Mouse (Mus musculus) liver, embryonic 15.5 days (tissue): ENCODE measurements around the gene Bach2. TPM values are rescaled to one million over a fixed set of nuclear protein-coding genes. Genes with fewer than 3 reads are reported as not detected.

Source experiments
- ATAC-seq: fragments of 200-750 bp; cut with Nextera tagmentation; 2 replicates; pipeline ENCODE4 v1.8.0; 2017; ENCODE audit warnings: moderate number of reproducible peaks, mild to moderate bottlenecking, moderate library complexity; ENCODE audit not compliant: insufficient read depth
- H3K27ac ChIP-seq: fragments of 300-500 bp; sonication (generic); replicated peaks from 2 replicates; pipeline ENCODE4 v1.5.1; 2015; ENCODE audit warnings: mild to moderate bottlenecking, inconsistent platforms
- H3K27me3 ChIP-seq: fragments of 300-500 bp; sonication (generic); 2 replicates; pipeline ENCODE4 v1.6.1; 2015; ENCODE audit warnings: mild to moderate bottlenecking, inconsistent platforms
- H3K36me3 ChIP-seq: fragments of 300-500 bp; sonication (generic); replicated peaks from 2 replicates; pipeline ENCODE4 v1.6.1; 2015; ENCODE audit warnings: moderate library complexity, mild to moderate bottlenecking, inconsistent platforms
- H3K4me1 ChIP-seq: fragments of 300-500 bp; sonication (generic); replicated peaks from 2 replicates; pipeline ENCODE4 v1.6.1; 2015; ENCODE audit warnings: inconsistent platforms
- H3K4me2 ChIP-seq: fragments of 300-500 bp; sonication (generic); 2 replicates; pipeline ENCODE4 v1.6.1; 2015; ENCODE audit warnings: moderate library complexity, mild to moderate bottlenecking, inconsistent platforms
- H3K4me3 ChIP-seq: fragments of 300-500 bp; sonication (generic); replicated peaks from 2 replicates; pipeline ENCODE4 v1.5.1; 2015; ENCODE audit warnings: mild to moderate bottlenecking, inconsistent platforms
- H3K9ac ChIP-seq: fragments of 300-500 bp; sonication (generic); 2 replicates; pipeline ENCODE4 v1.6.1; 2015; ENCODE audit warnings: moderate library complexity, mild to moderate bottlenecking, inconsistent platforms
- H3K9me3 ChIP-seq: fragments of 300-500 bp; sonication (generic); replicated peaks from 2 replicates; pipeline ENCODE4 v1.6.1; 2016; ENCODE audit warnings: inconsistent platforms
- WGBS: fragments of 180-500 bp; shearing (Covaris S2); methylation state at CpG from one replicate; pipeline ENCODE4 v1.1.7; 2015; ENCODE audit warnings: mixed read lengths; ENCODE audit not compliant: insufficient replicate concordance; 5-methylcytosine and 5-hydroxymethylcytosine counted together
- polyA plus RNA-seq: library from polyadenylated mRNA; unstranded; fragments of >200 nt; fragmentation: Nextera tagmentation; extraction: Ambion mirVana; gene quantifications from 2 replicates; pipeline ENCODE4 v1.2.1, GENCODE M21; 2015

Bach2 gene
- polyA plus RNA-seq, 1 experiment from 2014 or later: 1.6 TPM

DNA sequence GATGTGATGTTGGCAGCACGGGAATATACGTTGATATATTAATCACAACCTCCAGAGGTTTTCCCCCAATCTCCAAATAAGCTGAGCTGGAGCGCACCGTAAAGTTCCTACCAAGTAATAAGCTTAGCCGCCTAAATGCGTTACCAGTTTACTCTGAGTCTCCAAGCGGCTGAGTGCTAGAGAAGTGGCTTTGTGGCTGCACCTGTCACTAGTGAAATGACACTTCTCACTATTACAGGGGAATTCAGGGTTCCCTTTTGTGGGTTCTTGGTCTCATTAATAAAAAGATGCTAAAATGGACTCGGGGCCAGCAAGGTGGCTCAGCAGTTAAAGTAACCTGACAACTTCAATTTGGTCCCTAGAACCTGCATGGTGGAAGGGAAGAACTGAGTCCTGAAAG, 183.0 kb downstream of the Bach2 start:
- no peak for ATAC-seq
- WGBS: 75% methylated on average over 8 of the region's 8 CpGs
- Histone ChIP-seq H3K9ac (no peak overlapping the region), H3K9me3 (no peaks in the 10 kb centered on the region), H3K4me1 (no peaks in the 10 kb centered on the region), H3K36me3 (no peaks in the 10 kb centered on the region), H3K4me3 (no peak overlapping the region), H3K4me2 (no peak overlapping the region), H3K27ac (no peak overlapping the region), H3K27me3 (no peaks in the 10 kb centered on the region)

DNA sequence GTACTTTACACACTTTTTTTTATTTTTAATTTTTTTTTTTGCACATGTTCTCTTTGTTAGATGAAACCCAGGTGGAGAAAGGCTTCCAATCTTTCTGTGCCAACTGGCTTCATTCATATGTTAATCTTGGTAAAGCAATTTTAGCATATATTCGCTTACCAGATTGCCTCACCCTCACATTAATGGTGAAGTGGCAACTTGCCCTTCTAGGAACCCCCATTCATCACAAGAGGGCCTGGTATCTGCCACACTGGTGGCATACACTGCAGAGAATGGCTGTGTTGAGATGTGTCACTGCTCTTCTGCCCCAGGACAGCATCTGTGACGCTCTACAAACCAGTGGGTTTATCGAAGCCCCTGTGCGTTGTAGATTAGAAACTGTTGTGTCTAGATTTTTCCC, 183.8 kb downstream of the Bach2 start:
- no peak for ATAC-seq
- no peak overlapping the region for H3K4me2 ChIP-seq
- H3K4me1 ChIP-seq: no peaks in the 10 kb centered on the region
- H3K9ac ChIP-seq: no peak overlapping the region
- no peaks in the 10 kb centered on the region for H3K27me3 ChIP-seq
- no peak overlapping the region for H3K4me3 ChIP-seq
- H3K9me3 ChIP-seq: no peaks in the 10 kb centered on the region
- WGBS: 74% methylated on average over 4 of the region's 4 CpGs
- no peak overlapping the region for H3K27ac ChIP-seq
- no peaks in the 10 kb centered on the region for H3K36me3 ChIP-seq

DNA sequence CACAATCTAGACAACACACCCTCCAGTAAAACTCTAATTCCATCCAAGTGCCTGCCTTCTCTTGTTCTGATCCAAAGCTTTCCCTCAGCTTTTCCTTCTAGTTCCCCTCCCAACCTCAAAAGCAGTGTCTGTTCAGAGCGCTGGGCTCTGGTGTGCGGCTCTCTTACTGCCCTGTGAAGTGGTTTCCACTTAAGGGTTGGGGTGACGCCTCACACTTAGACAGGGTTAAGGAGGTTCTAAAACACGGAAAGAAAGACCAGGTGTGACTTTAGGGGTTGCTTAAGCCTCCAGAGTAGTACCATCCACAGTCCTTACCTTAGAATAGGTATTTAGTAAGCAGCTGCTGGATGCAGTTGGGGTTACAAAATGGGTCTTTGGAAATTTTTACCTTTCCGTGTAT, 185.1 kb downstream of the Bach2 start:
- Histone ChIP-seq H3K4me2 (no peak overlapping the region), H3K27me3 (no peaks in the 10 kb centered on the region), H3K36me3 (no peaks in the 10 kb centered on the region), H3K9me3 (no peaks in the 10 kb centered on the region), H3K9ac (no peak overlapping the region), H3K4me3 (no peak overlapping the region), H3K27ac (no peak overlapping the region), H3K4me1 (no peaks in the 10 kb centered on the region)
- WGBS: 78% methylated on average over 5 of the region's 5 CpGs
- no peak for ATAC-seq

DNA sequence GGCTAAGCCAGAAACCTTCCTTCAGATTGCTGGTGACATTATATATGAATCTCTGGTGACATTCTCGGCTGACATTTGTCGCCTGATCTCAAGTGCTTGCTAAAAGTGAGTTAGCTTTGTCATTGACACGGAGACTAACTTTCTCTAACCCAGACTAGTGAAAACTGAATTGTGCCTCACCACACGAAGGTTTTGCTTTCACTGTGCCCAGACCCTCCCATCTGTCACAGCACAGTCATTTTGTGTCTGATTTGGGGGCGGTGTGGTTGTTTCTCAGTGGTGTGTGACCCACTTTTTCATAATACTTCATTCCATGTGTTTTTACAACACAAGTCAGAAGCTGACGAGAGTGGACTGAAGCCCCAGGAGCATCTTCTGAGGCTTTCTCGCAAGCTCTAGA, 185.8 kb downstream of the Bach2 start:
- H3K4me2 ChIP-seq: no peak overlapping the region
- no peaks in the 10 kb centered on the region for H3K27me3 ChIP-seq
- no peaks in the 10 kb centered on the region for H3K4me1 ChIP-seq
- 63% methylated on average over 7 of the region's 7 CpGs for WGBS
- H3K9me3 ChIP-seq: no peaks in the 10 kb centered on the region
- H3K36me3 ChIP-seq: no peaks in the 10 kb centered on the region
- H3K9ac ChIP-seq: no peak overlapping the region
- no peak overlapping the region for H3K27ac ChIP-seq
- H3K4me3 ChIP-seq: no peak overlapping the region
- no peak for ATAC-seq

DNA sequence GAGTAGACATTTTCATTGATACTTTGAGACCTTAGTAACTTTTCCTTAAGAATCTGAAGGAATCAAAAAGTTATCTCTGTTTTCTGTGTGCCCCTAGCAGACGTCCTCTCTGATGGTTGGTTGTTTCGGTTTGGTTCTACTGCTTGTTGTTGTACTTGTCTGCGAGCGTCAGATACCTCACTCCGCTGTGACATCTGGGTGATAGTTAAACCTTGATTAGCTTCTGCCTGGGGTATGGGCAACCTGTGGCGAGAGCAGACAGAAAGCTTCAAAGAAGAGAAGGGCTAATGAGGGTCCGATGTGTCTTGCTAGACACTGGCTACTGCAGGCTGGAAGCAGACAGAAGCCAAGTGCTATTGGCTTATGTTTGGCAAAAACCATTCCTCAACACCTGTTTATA, 186.5 kb downstream of the Bach2 start:
- no peak overlapping the region for H3K9ac ChIP-seq
- no peak overlapping the region for H3K27ac ChIP-seq
- H3K4me2 ChIP-seq: no peak overlapping the region
- H3K36me3 ChIP-seq: no peaks in the 10 kb centered on the region
- no peak overlapping the region for H3K4me3 ChIP-seq
- ATAC-seq: no peak
- no peaks in the 10 kb centered on the region for H3K4me1 ChIP-seq
- WGBS: 68% methylated on average over 7 of the region's 7 CpGs
- no peaks in the 10 kb centered on the region for H3K27me3 ChIP-seq
- no peaks in the 10 kb centered on the region for H3K9me3 ChIP-seq

DNA sequence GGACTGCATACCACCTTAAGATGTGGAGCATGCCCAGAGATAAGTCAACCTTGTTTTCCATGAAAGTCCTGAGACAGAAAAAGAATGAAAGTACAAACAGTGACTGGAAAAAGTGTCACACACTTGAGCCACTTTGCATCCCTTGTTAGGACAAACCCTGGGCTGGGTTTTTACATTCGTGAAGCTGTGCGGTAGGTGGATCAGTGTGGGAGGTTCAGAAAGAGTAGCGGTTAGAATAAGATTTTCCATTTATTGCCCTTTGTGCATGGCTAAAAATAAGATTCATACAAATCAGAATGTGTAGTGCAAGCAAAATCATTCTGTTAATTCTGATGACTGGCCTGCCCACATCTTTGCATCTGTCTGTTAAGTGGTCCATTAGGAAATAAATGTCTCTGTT, 187.0 kb downstream of the Bach2 start:
- no peak for ATAC-seq
- no peaks in the 10 kb centered on the region for H3K27me3 ChIP-seq
- H3K27ac ChIP-seq: no peak overlapping the region
- H3K36me3 ChIP-seq: no peaks in the 10 kb centered on the region
- WGBS: 83% methylated on average over 3 of the region's 3 CpGs
- no peaks in the 10 kb centered on the region for H3K4me1 ChIP-seq
- H3K9me3 ChIP-seq: no peaks in the 10 kb centered on the region
- no peak overlapping the region for H3K9ac ChIP-seq
- H3K4me3 ChIP-seq: no peak overlapping the region
- no peak overlapping the region for H3K4me2 ChIP-seq

DNA sequence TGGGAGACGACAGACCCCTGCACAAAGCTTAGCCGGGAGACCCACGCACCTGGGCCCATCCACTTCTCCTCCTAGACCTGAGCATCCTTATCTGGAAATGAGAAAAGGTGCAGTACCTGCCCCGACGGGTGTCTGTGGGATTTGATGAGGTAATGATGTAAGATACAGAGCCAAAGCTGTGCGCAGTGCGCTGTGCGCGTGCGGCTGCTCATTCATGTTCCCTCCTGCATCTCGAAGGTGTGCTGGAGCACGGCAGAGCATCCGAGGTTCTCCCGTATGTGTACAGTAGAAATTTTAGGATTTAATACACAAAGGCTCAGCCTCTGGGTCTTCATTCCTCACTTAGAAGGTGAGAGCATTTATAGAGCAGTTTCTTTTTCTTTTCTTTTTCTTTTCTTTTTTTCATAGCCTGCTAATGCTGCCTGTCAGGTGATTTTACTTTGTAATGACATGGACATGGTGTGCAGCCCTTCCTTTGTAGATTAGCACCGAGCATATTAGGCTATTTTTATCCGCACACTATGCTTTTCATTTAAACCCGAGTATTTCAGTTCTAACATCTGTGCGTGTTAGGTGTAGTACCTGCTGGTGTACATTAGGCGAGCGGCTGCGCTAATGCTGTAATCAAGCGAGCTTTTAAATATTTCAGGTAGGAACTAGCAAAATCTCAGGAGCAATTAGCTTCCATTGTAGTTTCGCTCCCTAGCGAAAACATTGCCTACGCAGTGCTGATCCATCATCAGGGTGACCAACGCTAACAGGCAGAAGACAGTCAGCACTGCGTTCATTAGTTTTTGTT, 188.4 kb downstream of the Bach2 start:
- no peak overlapping the region for H3K4me2 ChIP-seq
- no peak for ATAC-seq
- no peaks in the 10 kb centered on the region for H3K9me3 ChIP-seq
- H3K4me1 ChIP-seq: no peaks in the 10 kb centered on the region
- H3K9ac ChIP-seq: no peak overlapping the region
- 76% methylated on average over 27 of the region's 27 CpGs for WGBS
- no peaks in the 10 kb centered on the region for H3K36me3 ChIP-seq
- H3K4me3 ChIP-seq: no peak overlapping the region
- H3K27ac ChIP-seq: no peak overlapping the region
- H3K27me3 ChIP-seq: no peaks in the 10 kb centered on the region

DNA sequence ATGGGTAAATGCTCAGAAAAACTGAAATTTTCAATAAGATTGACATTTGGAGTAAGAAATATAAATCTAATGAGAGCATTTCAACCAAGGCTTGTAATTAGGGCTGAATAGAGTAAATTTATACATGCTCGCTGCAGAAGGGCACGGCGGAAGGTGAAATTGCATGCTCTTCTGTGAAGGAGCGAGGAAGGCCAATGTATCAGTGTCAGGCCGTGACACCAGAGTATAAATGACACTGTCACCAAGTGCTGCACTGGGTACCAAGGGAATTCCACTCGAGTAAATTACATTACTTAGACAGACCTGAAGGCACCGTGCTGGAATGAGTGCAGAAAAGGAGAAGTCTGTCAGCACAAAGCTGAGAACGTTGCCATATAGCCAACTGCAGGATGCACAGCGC, 190.1 kb downstream of the Bach2 start:
- H3K9me3 ChIP-seq: no peaks in the 10 kb centered on the region
- no peak for ATAC-seq
- no peak overlapping the region for H3K9ac ChIP-seq
- no peak overlapping the region for H3K4me3 ChIP-seq
- no peaks in the 10 kb centered on the region for H3K4me1 ChIP-seq
- H3K36me3 ChIP-seq: no peaks in the 10 kb centered on the region
- no peaks in the 10 kb centered on the region for H3K27me3 ChIP-seq
- 63% methylated on average over 9 of the region's 9 CpGs for WGBS
- no peak overlapping the region for H3K4me2 ChIP-seq
- H3K27ac ChIP-seq: no peak overlapping the region

DNA sequence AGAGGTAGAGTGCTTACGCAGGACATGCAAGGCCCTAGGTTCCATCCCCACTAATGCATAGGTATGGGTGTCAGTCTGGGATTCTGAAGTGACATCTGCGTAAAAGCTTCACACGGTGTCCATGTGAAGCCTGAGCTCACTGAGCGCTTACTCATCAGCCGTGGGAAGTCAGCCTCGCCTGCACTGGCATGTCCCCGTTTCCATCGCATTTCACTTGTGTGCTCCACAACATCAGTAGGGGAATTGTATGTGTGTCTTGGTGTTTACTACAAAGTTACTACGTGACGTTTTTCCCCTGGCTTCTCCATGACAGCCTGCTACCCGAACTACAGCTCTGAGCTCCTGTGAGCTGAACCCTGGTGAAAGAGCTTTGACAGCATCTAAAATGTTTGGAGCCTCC, 191.5 kb downstream of the Bach2 start:
- H3K27me3 ChIP-seq: no peaks in the 10 kb centered on the region
- H3K9ac ChIP-seq: no peak overlapping the region
- H3K36me3 ChIP-seq: no peaks in the 10 kb centered on the region
- ATAC-seq: no peak
- no peak overlapping the region for H3K4me3 ChIP-seq
- H3K9me3 ChIP-seq: no peaks in the 10 kb centered on the region
- WGBS: 68% methylated on average over 11 of the region's 11 CpGs
- no peak overlapping the region for H3K27ac ChIP-seq
- H3K4me1 ChIP-seq: no peaks in the 10 kb centered on the region
- no peak overlapping the region for H3K4me2 ChIP-seq

DNA sequence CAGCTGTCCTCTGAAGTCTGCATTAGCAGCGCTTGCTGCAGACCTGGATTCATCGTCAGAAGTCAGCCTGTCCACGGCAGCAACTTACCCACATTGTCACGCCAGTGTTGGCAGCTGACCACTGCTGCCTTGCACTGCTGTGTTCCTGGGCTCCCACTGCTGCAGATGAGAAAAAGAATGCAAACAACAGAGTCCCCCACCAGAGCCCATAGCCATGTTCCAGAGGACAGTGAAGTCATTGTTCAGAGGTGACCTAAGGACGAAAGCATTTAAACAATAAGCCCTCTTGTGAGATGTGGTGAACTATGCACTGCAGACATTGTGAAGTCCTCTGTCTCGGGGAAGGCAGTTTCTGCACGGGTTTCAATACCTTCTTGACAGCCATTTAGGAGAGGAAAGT, 192.4 kb downstream of the Bach2 start:
- Histone ChIP-seq H3K9ac (no peak overlapping the region), H3K27me3 (no peaks in the 10 kb centered on the region), H3K9me3 (no peaks in the 10 kb centered on the region), H3K36me3 (no peaks in the 10 kb centered on the region), H3K4me3 (no peak overlapping the region), H3K27ac (no peak overlapping the region), H3K4me1 (no peaks in the 10 kb centered on the region), H3K4me2 (no peak overlapping the region)
- no peak for ATAC-seq
- WGBS: 57% methylated on average over 7 of the region's 7 CpGs

DNA sequence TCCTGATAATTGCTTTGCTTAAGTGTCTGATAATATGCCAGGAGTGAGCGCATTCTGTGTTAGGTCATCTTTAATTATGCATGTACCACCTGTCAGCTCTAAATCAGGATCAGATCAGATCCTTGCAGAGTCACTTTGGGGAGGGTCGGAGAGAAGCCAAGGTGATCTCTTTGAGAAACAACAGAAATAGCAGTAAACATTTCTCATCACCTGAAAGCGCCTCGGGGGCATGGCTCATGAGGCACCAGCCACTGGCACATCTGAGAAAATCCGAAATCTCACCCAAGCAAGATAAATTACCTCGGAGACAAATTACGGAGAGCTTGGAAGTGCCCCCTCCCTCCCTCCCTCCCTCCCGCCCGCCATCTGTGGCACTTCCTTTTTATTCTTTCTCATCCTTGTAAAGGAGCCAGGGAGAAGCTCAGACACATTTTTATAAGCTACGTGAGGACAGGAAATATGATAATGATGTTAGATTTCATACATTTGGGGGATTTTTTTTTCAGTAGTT, 193.7 kb downstream of the Bach2 start:
- Histone ChIP-seq H3K27me3 (no peaks in the 10 kb centered on the region), H3K9ac (no peak overlapping the region), H3K4me2 (no peak overlapping the region), H3K27ac (no peak overlapping the region), H3K4me3 (no peak overlapping the region), H3K9me3 (no peaks in the 10 kb centered on the region), H3K36me3 (no peaks in the 10 kb centered on the region), H3K4me1 (no peaks in the 10 kb centered on the region)
- ATAC-seq: no peak
- WGBS: 39% methylated on average over 10 of the region's 10 CpGs

DNA sequence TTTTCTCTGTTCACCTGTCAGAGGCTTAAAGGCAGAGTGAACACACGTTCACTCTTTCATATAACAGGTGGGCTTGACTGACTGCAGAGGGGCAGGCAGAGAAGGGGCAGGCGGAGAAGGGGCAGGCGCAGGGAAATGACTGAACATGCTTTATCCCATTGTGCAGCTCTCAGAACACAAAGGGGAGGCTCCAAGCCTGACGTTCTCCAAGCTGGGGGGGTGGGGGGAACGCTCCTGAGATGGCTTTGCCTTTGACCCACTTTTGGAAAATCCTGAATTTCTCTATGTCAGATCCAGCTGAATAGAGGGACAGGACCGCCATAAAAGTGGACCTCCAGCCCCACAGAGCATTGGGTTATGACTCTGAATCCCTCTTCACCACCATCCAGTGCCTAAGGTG, 194.3 kb downstream of the Bach2 start:
- no peaks in the 10 kb centered on the region for H3K27me3 ChIP-seq
- no peaks in the 10 kb centered on the region for H3K4me1 ChIP-seq
- no peak for ATAC-seq
- H3K9ac ChIP-seq: no peak overlapping the region
- 55% methylated on average over 6 of the region's 6 CpGs for WGBS
- H3K27ac ChIP-seq: no peak overlapping the region
- H3K36me3 ChIP-seq: no peaks in the 10 kb centered on the region
- H3K4me2 ChIP-seq: no peak overlapping the region
- no peaks in the 10 kb centered on the region for H3K9me3 ChIP-seq
- H3K4me3 ChIP-seq: no peak overlapping the region
